Mouse (Mus musculus) neutrophil, adult 5-6 weeks (primary cell): ENCODE measurements around the gene Krtap20-2. TPM values are rescaled to one million over a fixed set of nuclear protein-coding genes. Genes with fewer than 3 reads are reported as not detected.
"Not testable (repeated sequence)": the region's sequence is repeated elsewhere in the genome, so short reads cannot be mapped to it uniquely, and the experiment has no call there.

Source experiments
- ATAC-seq: fragments of 151-379, 151-347 bp; 2 replicates; pipeline ENCODE4 v1.8.0; 2017; ENCODE audit warnings: mild to moderate bottlenecking, moderate TSS enrichment; ENCODE audit not compliant: insufficient number of reproducible peaks, poor library complexity, low FRiP score, severe bottlenecking; ENCODE audit errors: extremely low read depth
- total RNA-seq: library from RNA; stranded (forward); fragments of 200-1000 nt; gene quantifications from 2 replicates; pipeline ENCODE4 v1.2.3, GENCODE M21; 2017

Gene Krtap20-2
- not detected in 2 replicates for total RNA-seq

DNA sequence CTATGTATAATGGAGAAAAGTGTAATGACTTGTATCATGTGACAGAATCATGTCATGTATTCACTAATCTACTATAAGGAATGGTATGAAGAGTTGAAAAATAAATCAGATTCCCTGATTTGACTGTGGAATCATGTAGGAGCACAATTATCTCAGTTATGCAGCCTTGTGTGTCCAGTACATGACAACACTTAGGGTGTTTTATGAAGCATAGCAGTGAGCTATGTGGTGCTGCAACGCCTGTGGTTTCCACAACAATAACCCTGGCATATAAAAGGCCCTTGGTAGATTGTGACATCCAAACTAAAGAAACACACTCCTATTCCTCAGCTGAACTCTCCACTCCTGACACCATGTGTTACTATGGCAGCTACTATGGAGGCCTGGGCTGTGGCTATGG is at the start of gene Krtap20-2:
Gene Krtap20-2, plus strand, starts transcription at position 301 of the 400 bp plus-strand sequence.
- ATAC-seq = no peak

DNA sequence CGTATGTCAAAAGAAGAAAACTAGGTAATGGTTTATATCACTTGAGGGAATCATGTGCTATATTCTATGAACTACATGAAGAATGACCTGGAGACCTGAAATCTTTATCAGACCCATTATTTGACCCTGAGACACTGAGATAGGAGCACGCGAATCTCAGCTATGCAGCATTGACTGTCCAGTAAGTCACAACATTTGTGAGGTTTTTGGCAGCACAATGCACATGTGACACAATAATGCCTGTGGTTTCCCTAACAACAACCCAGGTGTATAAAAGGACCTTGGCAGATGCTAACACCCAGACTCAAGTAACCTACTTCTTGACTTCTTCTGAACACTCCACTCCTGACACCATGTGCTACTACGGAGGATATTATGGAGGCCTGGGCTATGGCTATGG is 48.0 kb upstream of the Krtap20-2 start, which contains the start of gene Gm9789:
Gene Gm9789, plus strand, starts transcription at position 301 of the 400 bp plus-strand sequence.
- ATAC-seq = no peak

DNA sequence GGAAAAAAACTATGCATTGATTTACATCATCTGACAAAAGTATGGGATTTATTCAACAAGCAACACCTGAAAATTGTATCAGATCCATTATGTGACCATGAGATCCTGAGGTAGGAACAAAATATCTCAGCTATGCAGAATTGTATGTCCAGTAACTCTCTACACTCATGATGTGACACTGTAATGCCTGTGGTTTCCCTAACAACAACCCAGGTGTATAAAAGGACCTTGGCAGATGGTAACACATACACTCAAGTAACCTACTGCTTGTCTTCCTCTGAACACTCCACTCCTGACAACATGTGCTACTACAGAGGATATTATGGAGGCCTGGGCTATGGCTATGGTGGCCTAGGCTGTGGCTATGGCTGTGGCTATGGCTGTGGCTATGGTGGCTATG is 36.5 kb upstream of the Krtap20-2 start, which contains the start of gene Gm7735:
Gene Gm7735, plus strand, starts transcription at position 301 of the 400 bp plus-strand sequence.
- ATAC-seq = not testable (repeated sequence)

DNA sequence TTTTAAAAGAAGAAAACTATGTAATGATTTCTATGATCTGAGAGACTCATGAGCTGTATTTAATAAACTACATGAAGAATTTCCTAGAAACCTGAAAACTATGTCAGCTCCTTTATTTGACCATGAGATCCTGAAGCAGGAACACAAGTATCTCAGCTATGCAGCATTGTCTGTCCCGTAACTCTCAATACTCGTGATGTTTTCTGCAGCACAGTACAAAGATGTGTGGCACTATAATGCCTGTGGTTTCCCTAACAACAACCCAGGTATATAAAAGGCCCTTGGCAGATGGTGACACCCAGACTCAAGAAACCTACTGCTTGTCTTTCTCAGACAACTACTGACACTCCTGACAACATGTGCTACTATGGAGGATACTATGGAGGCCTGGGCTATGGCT is 31.2 kb upstream of the Krtap20-2 start, which contains the start of gene 1110057P08Rik:
Gene 1110057P08Rik, plus strand, starts transcription at position 301 of the 400 bp plus-strand sequence.
- ATAC-seq = no peak

DNA sequence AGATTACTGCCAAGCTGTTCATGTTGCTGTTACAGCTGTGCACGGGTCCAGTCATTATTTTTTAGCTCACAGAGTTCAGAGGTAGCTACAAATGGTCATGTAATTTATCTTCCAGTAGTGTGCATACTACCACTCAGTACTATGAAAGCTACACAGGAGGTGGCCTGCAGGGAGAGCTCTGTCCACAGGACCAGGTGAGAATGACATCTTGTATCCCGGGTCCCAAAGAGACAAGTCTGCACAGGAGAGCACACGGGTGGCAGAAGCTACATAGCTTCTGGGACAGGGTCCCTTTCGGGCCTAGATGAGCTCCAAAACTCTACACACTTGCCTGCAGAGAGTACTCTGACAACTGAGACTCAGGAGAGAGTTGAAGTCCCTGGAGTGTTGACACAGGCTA is 17.0 kb upstream of the Krtap20-2 start:
- ATAC-seq = no peak

Other genes starting within 250 kb of the Krtap20-2 start
- gene Krtap16-3, start 243.0 kb upstream of the Krtap20-2 start, total RNA-seq = not detected in 2 replicates
- not detected in 2 replicates for gene Krtap22-2, start 195.1 kb upstream of the Krtap20-2 start, total RNA-seq
- not detected in 2 replicates for gene Gm10229, start 190.6 kb upstream of the Krtap20-2 start, total RNA-seq
- gene Krtap6-1, start 174.2 kb upstream of the Krtap20-2 start, total RNA-seq = not detected in 2 replicates
- gene Gm10228, start 164.4 kb upstream of the Krtap20-2 start, total RNA-seq = not detected in 2 replicates
- gene Krtap6-5, start 158.0 kb upstream of the Krtap20-2 start, total RNA-seq = not detected in 2 replicates
- gene 1110025L11Rik, start 141.9 kb upstream of the Krtap20-2 start, total RNA-seq = not detected in 2 replicates
- not detected in 2 replicates for gene Krtap6-3, start 121.8 kb upstream of the Krtap20-2 start, total RNA-seq
- gene Gm6358, start 65.0 kb upstream of the Krtap20-2 start, total RNA-seq = not detected in 2 replicates
- gene Gm10061, start 54.8 kb upstream of the Krtap20-2 start, total RNA-seq = not detected in 2 replicates
- gene Gm9789, start 47.9 kb upstream of the Krtap20-2 start, total RNA-seq = not detected in 2 replicates
- not detected in 2 replicates for gene Gm7735, start 36.4 kb upstream of the Krtap20-2 start, total RNA-seq
- not detected in 2 replicates for gene 1110057P08Rik, start 31.1 kb upstream of the Krtap20-2 start, total RNA-seq
- gene Krtap21-1, start 198.0 kb downstream of the Krtap20-2 start, total RNA-seq = not detected in 2 replicates
- not detected in 2 replicates for gene Krtap6-2, start 214.2 kb downstream of the Krtap20-2 start, total RNA-seq